Mouse (Mus musculus): ENCODE results near the gene Ccdc146. TPM values are rescaled to one million over a fixed set of nuclear protein-coding genes. Genes with fewer than 3 reads are reported as not detected.

The Ccdc146 gene
- polyA plus RNA-seq, 1 experiment from 2014 or later = 0.13 TPM

GRCm38 (mm10) chr5:21328560-21328959 lies 95.9 kb downstream of the Ccdc146 start:
- H3K27ac ChIP-seq (ENCODE audit: low read length) = no peak overlapping the region
- ATAC-seq (ENCODE audit: low read depth) = no peak
- H3K9me3 ChIP-seq (replicated peaks; ENCODE audit: control insufficient read depth, low read length) = no peaks in the 10 kb centered on the region
- no peak overlapping the region for H3K4me3 ChIP-seq (ENCODE audit: low read depth, low read length)
- H3K4me2 ChIP-seq (ENCODE audit: low read depth, low read length) = no peak overlapping the region
- no peaks in the 10 kb centered on the region; the same call in 1 of the 2 replicates for H3K4me1 ChIP-seq (ENCODE audit: control insufficient read depth, low read depth, low read length)
- WGBS (ENCODE audit: insufficient replicate concordance) = 65% methylated on average over 1 of the region's 1 CpGs
- no peak overlapping the region for H3K9ac ChIP-seq (ENCODE audit: low read depth, low read length)
- no peaks in the 10 kb centered on the region for H3K36me3 ChIP-seq (ENCODE audit: control insufficient read depth, insufficient read depth)
- no peaks in the 10 kb centered on the region for H3K27me3 ChIP-seq (ENCODE audit: control insufficient read depth, insufficient read depth, low read depth, low read length)

- no peak overlapping the region for H3K4me3 ChIP-seq (ENCODE audit: low read depth, low read length)
- H3K27me3 ChIP-seq (ENCODE audit: control insufficient read depth, insufficient read depth, low read depth, low read length) = no peaks in the 10 kb centered on the region
- H3K36me3 ChIP-seq (ENCODE audit: control insufficient read depth, insufficient read depth) = no peaks in the 10 kb centered on the region
- WGBS (ENCODE audit: insufficient replicate concordance) = 0% methylated on average over 1 of the region's 1 CpGs
- H3K9me3 ChIP-seq (replicated peaks; ENCODE audit: control insufficient read depth, low read length) = no peaks in the 10 kb centered on the region
- H3K27ac ChIP-seq (ENCODE audit: low read length) = no peak overlapping the region
- no peak overlapping the region for H3K9ac ChIP-seq (ENCODE audit: low read depth, low read length)
- no peak overlapping the region for H3K4me2 ChIP-seq (ENCODE audit: low read depth, low read length)
- no peak for ATAC-seq (ENCODE audit: low read depth)
- no peaks in the 10 kb centered on the region; the same call in 1 of the 2 replicates for H3K4me1 ChIP-seq (ENCODE audit: control insufficient read depth, low read depth, low read length)
Measured at GRCm38 (mm10) chr5:21326494-21326893, 98.0 kb downstream of the Ccdc146 start.

DNA sequence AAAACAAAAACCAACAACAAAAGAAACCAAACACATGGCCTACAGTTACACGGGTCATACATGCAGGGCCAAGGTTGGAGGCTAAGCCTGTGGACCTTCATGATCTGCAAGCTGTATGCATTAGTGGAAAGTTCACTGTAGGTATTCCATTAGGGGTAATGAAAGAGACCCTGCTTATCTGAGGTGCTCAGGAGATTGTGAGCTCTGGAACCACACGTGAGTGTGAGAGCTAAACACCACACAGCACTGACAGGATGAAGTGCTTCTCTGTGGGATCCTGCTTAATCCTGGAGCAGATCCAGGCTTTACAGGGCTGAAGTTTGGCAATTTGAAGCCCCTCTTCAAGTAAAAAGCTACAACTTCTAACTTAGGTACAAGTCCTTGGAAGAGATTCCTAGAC lies 104.3 kb downstream of the Ccdc146 start:
- H3K4me1 ChIP-seq (ENCODE audit: control insufficient read depth, low read depth, low read length) = no peaks in the 10 kb centered on the region
- H3K27ac ChIP-seq (ENCODE audit: low read length) = no peak overlapping the region
- no peak overlapping the region for H3K4me2 ChIP-seq (ENCODE audit: low read depth, low read length)
- H3K4me3 ChIP-seq (ENCODE audit: low read depth, low read length) = no peak overlapping the region
- 49% methylated on average over 2 of the region's 2 CpGs for WGBS (ENCODE audit: insufficient replicate concordance)
- no peak for ATAC-seq (ENCODE audit: low read depth)
- H3K9ac ChIP-seq (ENCODE audit: low read depth, low read length) = no peak overlapping the region
- H3K9me3 ChIP-seq (replicated peaks; ENCODE audit: control insufficient read depth, low read length) = no peaks in the 10 kb centered on the region
- no peaks in the 10 kb centered on the region for H3K27me3 ChIP-seq (ENCODE audit: control insufficient read depth, insufficient read depth, low read depth, low read length)
- H3K36me3 ChIP-seq (ENCODE audit: control insufficient read depth, insufficient read depth) = no peaks in the 10 kb centered on the region

DNA sequence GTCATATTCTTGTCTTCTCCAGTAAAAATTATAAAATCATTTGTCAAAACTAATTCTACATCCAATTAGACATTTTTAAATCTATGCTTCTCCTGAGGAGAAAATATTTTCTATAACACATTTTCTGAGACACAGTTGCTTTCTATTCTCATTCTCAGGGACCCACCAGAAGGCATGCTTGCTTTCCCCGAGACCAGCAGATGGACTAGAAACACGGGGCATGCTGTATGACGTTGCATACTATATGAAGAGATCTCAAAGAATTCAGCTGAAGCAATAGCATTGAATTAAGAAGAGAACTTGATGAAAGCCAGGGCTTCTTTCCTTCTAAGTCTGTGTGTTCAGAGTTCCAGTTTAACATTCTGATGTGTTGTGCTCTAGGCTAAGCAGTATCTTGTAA lies 109.8 kb downstream of the Ccdc146 start:
- Histone ChIP-seq H3K9me3 (replicated peaks; ENCODE audit: control insufficient read depth, low read length) (no peaks in the 10 kb centered on the region), H3K9ac (ENCODE audit: low read depth, low read length) (no peak overlapping the region), H3K27me3 (ENCODE audit: control insufficient read depth, insufficient read depth, low read depth, low read length) (no peaks in the 10 kb centered on the region), H3K4me1 (ENCODE audit: control insufficient read depth, low read depth, low read length) (no peaks in the 10 kb centered on the region), H3K36me3 (ENCODE audit: control insufficient read depth, insufficient read depth) (no peaks in the 10 kb centered on the region), H3K4me3 (ENCODE audit: low read depth, low read length) (no peak overlapping the region), H3K4me2 (ENCODE audit: low read depth, low read length) (no peak overlapping the region), H3K27ac (ENCODE audit: low read length) (no peak overlapping the region)
- no peak for ATAC-seq (ENCODE audit: low read depth)
- 64% methylated on average over 3 of the region's 3 CpGs for WGBS (ENCODE audit: insufficient replicate concordance)

GRCm38 (mm10) chr5:21307165-21307564 lies 117.3 kb downstream of the Ccdc146 start:
- Histone ChIP-seq H3K4me2 (ENCODE audit: low read depth, low read length) (no peak overlapping the region), H3K4me3 (ENCODE audit: low read depth, low read length) (no peak overlapping the region), H3K27me3 (ENCODE audit: control insufficient read depth, insufficient read depth, low read depth, low read length) (no peaks in the 10 kb centered on the region), H3K9me3 (replicated peaks; ENCODE audit: control insufficient read depth, low read length) (no peaks in the 10 kb centered on the region), H3K27ac (ENCODE audit: low read length) (no peak overlapping the region), H3K36me3 (ENCODE audit: control insufficient read depth, insufficient read depth) (no peaks in the 10 kb centered on the region), H3K9ac (ENCODE audit: low read depth, low read length) (no peak overlapping the region), H3K4me1 (ENCODE audit: control insufficient read depth, low read depth, low read length) (no peaks in the 10 kb centered on the region)
- ATAC-seq (ENCODE audit: low read depth) = no peak
- 59% methylated on average over 5 of the region's 5 CpGs for WGBS (ENCODE audit: insufficient replicate concordance)

GRCm38 (mm10) chr5:21301011-21301410 lies 123.5 kb downstream of the Ccdc146 start:
- ATAC-seq (ENCODE audit: low read depth) = no peak
- no peak overlapping the region for H3K4me2 ChIP-seq (ENCODE audit: low read depth, low read length)
- no peaks in the 10 kb centered on the region for H3K9me3 ChIP-seq (replicated peaks; ENCODE audit: control insufficient read depth, low read length)
- H3K9ac ChIP-seq (ENCODE audit: low read depth, low read length) = no peak overlapping the region
- 56% methylated on average over 6 of the region's 6 CpGs for WGBS (ENCODE audit: insufficient replicate concordance)
- no peak overlapping the region for H3K27ac ChIP-seq (ENCODE audit: low read length)
- no peaks in the 10 kb centered on the region for H3K4me1 ChIP-seq (ENCODE audit: control insufficient read depth, low read depth, low read length)
- no peak overlapping the region for H3K4me3 ChIP-seq (ENCODE audit: low read depth, low read length)
- H3K36me3 ChIP-seq (ENCODE audit: control insufficient read depth, insufficient read depth) = no peaks in the 10 kb centered on the region
- H3K27me3 ChIP-seq (ENCODE audit: control insufficient read depth, insufficient read depth, low read depth, low read length) = no peaks in the 10 kb centered on the region

DNA sequence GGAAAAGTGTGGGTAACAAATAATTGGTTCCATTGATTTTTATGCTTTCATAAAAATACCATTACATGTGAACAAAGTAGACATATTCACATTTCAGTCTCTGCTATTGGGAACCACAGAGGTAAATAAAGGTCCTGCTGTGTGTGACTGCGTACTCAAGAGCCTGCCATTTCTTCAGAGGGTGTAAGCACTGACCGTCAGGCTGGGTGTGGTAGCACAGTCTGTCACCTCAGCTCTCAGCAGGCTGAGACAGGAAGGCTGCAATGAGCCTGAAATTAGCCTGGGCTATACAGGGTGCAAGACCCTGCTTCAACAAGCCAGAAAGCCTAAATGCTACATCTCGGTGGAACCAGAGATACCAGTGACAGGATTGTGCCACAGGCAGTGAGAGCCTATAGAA lies 124.4 kb downstream of the Ccdc146 start:
- no peaks in the 10 kb centered on the region for H3K27me3 ChIP-seq (ENCODE audit: control insufficient read depth, insufficient read depth, low read depth, low read length)
- H3K9me3 ChIP-seq (replicated peaks; ENCODE audit: control insufficient read depth, low read length) = no peaks in the 10 kb centered on the region
- no peak overlapping the region for H3K4me2 ChIP-seq (ENCODE audit: low read depth, low read length)
- no peak for ATAC-seq (ENCODE audit: low read depth)
- no peak overlapping the region for H3K27ac ChIP-seq (ENCODE audit: low read length)
- H3K9ac ChIP-seq (ENCODE audit: low read depth, low read length) = no peak overlapping the region
- H3K36me3 ChIP-seq (ENCODE audit: control insufficient read depth, insufficient read depth) = no peaks in the 10 kb centered on the region
- 67% methylated on average over 3 of the region's 3 CpGs for WGBS (ENCODE audit: insufficient replicate concordance)
- no peak overlapping the region for H3K4me3 ChIP-seq (ENCODE audit: low read depth, low read length)
- H3K4me1 ChIP-seq (ENCODE audit: control insufficient read depth, low read depth, low read length) = no peaks in the 10 kb centered on the region

DNA sequence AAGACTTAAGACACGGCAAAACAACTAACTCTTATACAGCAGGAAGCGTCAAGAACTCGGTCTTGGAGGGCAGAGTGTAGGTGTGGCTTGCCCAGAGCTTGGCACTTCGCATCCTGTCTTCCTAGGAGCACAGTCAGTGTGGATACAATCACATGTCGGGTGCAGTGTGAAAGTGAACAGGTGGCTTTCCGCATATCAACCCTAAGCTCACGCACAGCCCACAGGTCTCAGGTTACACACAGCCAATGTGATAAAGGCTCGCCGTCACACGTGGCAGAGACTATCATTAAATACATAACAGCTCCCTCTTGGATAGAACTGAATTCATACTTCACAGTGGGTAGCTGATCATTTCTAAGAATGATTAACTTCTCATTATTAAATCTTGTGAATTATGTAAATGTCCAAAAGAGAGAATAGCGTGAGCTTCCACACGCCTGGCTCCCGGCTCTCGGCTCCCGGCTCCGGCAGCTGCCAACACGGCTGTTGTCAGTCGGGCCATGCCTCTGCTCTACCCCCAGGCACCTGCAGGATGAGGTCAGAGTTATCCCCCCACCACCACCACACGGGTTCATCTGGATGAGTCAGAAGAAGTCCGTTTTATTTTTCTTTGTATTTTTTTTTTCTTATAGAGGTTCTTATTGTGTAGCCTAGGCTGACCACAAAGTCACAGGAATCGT lies 125.3 kb downstream of the Ccdc146 start:
- ATAC-seq (ENCODE audit: low read depth) = no peak
- no peaks in the 10 kb centered on the region for H3K9me3 ChIP-seq (replicated peaks; ENCODE audit: control insufficient read depth, low read length)
- no peaks in the 10 kb centered on the region for H3K36me3 ChIP-seq (ENCODE audit: control insufficient read depth, insufficient read depth)
- no peak overlapping the region for H3K4me3 ChIP-seq (ENCODE audit: low read depth, low read length)
- no peaks in the 10 kb centered on the region for H3K4me1 ChIP-seq (ENCODE audit: control insufficient read depth, low read depth, low read length)
- WGBS (ENCODE audit: insufficient replicate concordance) = 65% methylated on average over 21 of the region's 21 CpGs
- H3K27ac ChIP-seq (ENCODE audit: low read length) = no peak overlapping the region
- H3K27me3 ChIP-seq (ENCODE audit: control insufficient read depth, insufficient read depth, low read depth, low read length) = no peaks in the 10 kb centered on the region
- no peak overlapping the region for H3K4me2 ChIP-seq (ENCODE audit: low read depth, low read length)
- H3K9ac ChIP-seq (ENCODE audit: low read depth, low read length) = no peak overlapping the region

DNA sequence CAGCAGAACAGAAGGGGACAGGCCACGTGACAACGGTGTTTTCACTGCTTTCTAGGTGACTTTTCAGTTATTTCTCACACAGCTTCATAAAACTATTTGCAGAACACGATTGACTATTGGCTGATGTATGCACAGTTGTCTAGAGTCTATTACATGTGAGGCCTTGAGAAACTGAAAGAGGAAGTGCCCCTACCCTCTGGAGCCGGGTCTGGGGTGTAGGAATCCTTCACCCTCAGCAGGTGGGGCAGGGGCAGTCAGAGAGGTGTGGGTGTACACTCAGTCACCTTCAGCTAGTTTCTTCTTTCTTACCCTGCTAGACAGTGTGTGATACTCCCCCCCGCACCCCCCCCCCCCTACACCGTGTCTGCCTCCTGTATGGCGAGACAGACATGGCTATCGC lies 128.8 kb downstream of the Ccdc146 start:
- Histone ChIP-seq H3K27me3 (ENCODE audit: control insufficient read depth, insufficient read depth, low read depth, low read length) (no peaks in the 10 kb centered on the region), H3K4me3 (ENCODE audit: low read depth, low read length) (no peak overlapping the region), H3K9ac (ENCODE audit: low read depth, low read length) (no peak overlapping the region), H3K4me2 (ENCODE audit: low read depth, low read length) (no peak overlapping the region), H3K4me1 (ENCODE audit: control insufficient read depth, low read depth, low read length) (no peaks in the 10 kb centered on the region), H3K27ac (ENCODE audit: low read length) (no peak overlapping the region), H3K36me3 (ENCODE audit: control insufficient read depth, insufficient read depth) (no peaks in the 10 kb centered on the region), H3K9me3 (replicated peaks; ENCODE audit: control insufficient read depth, low read length) (no peaks in the 10 kb centered on the region)
- no peak for ATAC-seq (ENCODE audit: low read depth)
- WGBS (ENCODE audit: insufficient replicate concordance) = 61% methylated on average over 8 of the region's 8 CpGs

Data from liver, embryonic 16.5 days (tissue).